ENCODE assay signal across 9 mouse cellular contexts in genomic region chr10:39386203-39386602, GRCm38 (mm10). TPM values are rescaled to one million over a fixed set of nuclear protein-coding genes. Genes with fewer than 3 reads are reported as not detected.
DNase-seq lines count a peak whose midpoint lies in the region; ATAC-seq and TF ChIP-seq lines count a peak whose summit lies in the region.
"Had no signal": no experiment of that assay in that cellular context is flagged by ENCODE, and none has a peak within 500 bp of the region (broad histone marks: within the 10 kb centered on the region; RNA-seq: fewer than 3 reads in every experiment).

No protein-coding gene starts in this region.

- peak; percentile 27 for DNase-seq in adrenal gland, postnatal 14 days
- DNase-seq in adrenal gland, adult 8-10 months: no peak
- DNase-seq in kidney, postnatal 0 days (ENCODE audit: low spot score): peak; percentile 34
- no peak for DNase-seq in kidney, adult 18-20 months
- DNase-seq in lung, postnatal 14 days: peak; percentile 22
- no peak for DNase-seq in layer of hippocampus, postnatal 36 days
- DNase-seq in left cerebral cortex, adult 2 months (ENCODE audit: extremely low spot score in 1 of 2, low spot score in 2 of 2): no peak

- no peak overlapping the region for H3K4me3 ChIP-seq in kidney, postnatal 0 days (replicated peaks; ENCODE audit: low read depth, low read length)
- no peak overlapping the region for H3K4me3 ChIP-seq in left cerebral cortex, adult 2 months
- H3K4me3 ChIP-seq: lung, embryonic 15.5 days had no signal

- WGBS in kidney, postnatal 0 days: 48% methylated on average over 15 of the region's 15 CpGs

- no peaks in the 10 kb centered on the region for H3K27me3 ChIP-seq in kidney, postnatal 0 days (ENCODE audit: insufficient read depth, low read length)
- H3K27me3 ChIP-seq: lung, embryonic 15.5 days had no signal

- H3K4me2 ChIP-seq in kidney, postnatal 0 days (ENCODE audit: low read length): no peak overlapping the region
- H3K4me2 ChIP-seq: lung, embryonic 15.5 days had no signal

- H3K36me3 ChIP-seq in kidney, postnatal 0 days (ENCODE audit: insufficient read depth, low read length): peaks cover 4% of the 10 kb centered on the region; the same call in 1 of the 2 replicates

- H3K27ac ChIP-seq in kidney, postnatal 0 days: no peak overlapping the region
- H3K27ac ChIP-seq in left cerebral cortex, adult 2 months: no peak overlapping the region
- H3K27ac ChIP-seq: lung, embryonic 15.5 days had no signal

- no peaks in the 10 kb centered on the region for H3K9me3 ChIP-seq in kidney, postnatal 0 days (replicated peaks; ENCODE audit: low read length)
- H3K9me3 ChIP-seq: lung, embryonic 15.5 days had no signal

- no peak overlapping the region for H3K9ac ChIP-seq in kidney, postnatal 0 days (ENCODE audit: low read depth, low read length)
- H3K9ac ChIP-seq: lung, embryonic 15.5 days had no signal

- ATAC-seq in kidney, postnatal 0 days (replicated peaks; ENCODE audit: low FRiP score, low read depth): no peak
- peak; percentile 44 for ATAC-seq in granulocyte monocyte progenitor cell, adult 5-6 weeks (replicated peaks; ENCODE audit: poor library complexity, severe bottlenecking)

- no peak for TF ChIP-seq CTCF in kidney, postnatal 0 days (IDR thresholded peaks at IDR 0.05; ENCODE audit: low read depth)
- TF ChIP-seq CTCF in left cerebral cortex, adult 2 months (IDR thresholded peaks at IDR 0.05): no peak

- intact Hi-C loops in left cerebral cortex, adult 2 months (cut with DNase I): no loop called here

- H3K4me1 ChIP-seq in kidney, postnatal 0 days (replicated peaks; ENCODE audit: insufficient read depth, low read length): no peaks in the 10 kb centered on the region

RNA-seq across cellular contexts. Expression of gene Fyn, which starts 17.5 kb away (rescaled TPM):
- total RNA-seq in adrenal gland, postnatal 14 days (2021): 51.8 and 73.6 TPM in 2 replicates
- 10 to 100 TPM; 42.7 to 61.7 (median 54.9) TPM for total RNA-seq in adrenal gland, adult 8-10 months (2022)
- polyA plus RNA-seq in kidney, postnatal 0 days (2015; fragmentation: Nextera tagmentation; extraction: Ambion mirVana): 23.7 and 27.8 TPM in 2 replicates
- 5.3 and 8.8 TPM in 2 replicates for total RNA-seq in granulocyte monocyte progenitor cell, adult 5-6 weeks (2014; fragmentation: Nextera tagmentation)
- total RNA-seq in granulocyte monocyte progenitor cell, adult 5-6 weeks (2017): 5.6 and 6.6 TPM in 2 replicates
- 100 to 1,000 TPM; 137 to 141 TPM for total RNA-seq in layer of hippocampus, postnatal 36 days (2021)
- total RNA-seq in left cerebral cortex, adult 2 months (2021): 100 to 1,000 TPM; 116 to 117 TPM

Comparison
In these comparisons a context has a peak if more than half of its experiments do, and no peak if none do; other contexts are left out.
1. DNase-seq: peak in adrenal gland, postnatal 14 days (single experiment), kidney, postnatal 0 days (single experiment) and lung, postnatal 14 days (single experiment); none in adrenal gland, adult 8-10 months (single experiment), kidney, adult 18-20 months (single experiment), layer of hippocampus, postnatal 36 days (0 of 2) and left cerebral cortex, adult 2 months (0 of 2).